Mouse (Mus musculus) ES-Bruce4 (cell line): ENCODE data around the gene Bcl7a. TPM values are rescaled to one million over a fixed set of nuclear protein-coding genes. Genes with fewer than 3 reads are reported as not detected.
A peak's percentile ranks its signal among the peaks of the same experiment; 100 is the strongest.

Experiments used
- H3K27ac ChIP-seq: 2 replicates; pipeline ENCODE4 v1.5.1; 2012; ENCODE audit warnings: low read length, inconsistent platforms; ENCODE audit not compliant: insufficient read depth
- H3K27me3 ChIP-seq: 2 replicates; pipeline ENCODE4 v1.6.1; 2012; ENCODE audit warnings: mild to moderate bottlenecking, low read length, inconsistent platforms; ENCODE audit not compliant: control insufficient read depth, poor library complexity, insufficient read depth, severe bottlenecking
- H3K36me3 ChIP-seq: 2 replicates; pipeline ENCODE4 v1.6.1; 2012; ENCODE audit warnings: inconsistent platforms, mild to moderate bottlenecking, low read length, moderate library complexity; ENCODE audit not compliant: control insufficient read depth, poor library complexity, insufficient read depth, severe bottlenecking
- H3K4me1 ChIP-seq: one replicate; pipeline ENCODE4 v1.8.1; 2011; ENCODE audit warnings: low read length; ENCODE audit not compliant: control insufficient read depth, insufficient read depth
- H3K4me3 ChIP-seq: 2 replicates; pipeline ENCODE4 v1.5.1; 2011; ENCODE audit warnings: low read depth, mild to moderate bottlenecking, low read length
- H3K9ac ChIP-seq: 2 replicates; pipeline ENCODE4 v1.6.1; 2012; ENCODE audit warnings: low read depth, mild to moderate bottlenecking, inconsistent platforms; ENCODE audit not compliant: poor library complexity, severe bottlenecking
- H3K9me3 ChIP-seq: replicated peaks from 2 replicates; pipeline ENCODE4 v1.6.1; 2012; ENCODE audit warnings: mild to moderate bottlenecking, low read length, inconsistent platforms; ENCODE audit not compliant: control insufficient read depth, poor library complexity, insufficient read depth, severe bottlenecking
- CTCF ChIP-seq: IDR thresholded peaks from one replicate; pipeline ENCODE4 v1.8.1; 2011; ENCODE audit warnings: low read depth, low read length
- EP300 ChIP-seq: IDR thresholded peaks from 2 replicates; pipeline ENCODE4 v1.6.1; 2011; ENCODE audit warnings: low read depth, low read length; ENCODE audit not compliant: insufficient read depth
- POLR2A ChIP-seq: IDR thresholded peaks from one replicate; pipeline ENCODE4 v1.8.1; 2011; ENCODE audit warnings: low read length; ENCODE audit not compliant: insufficient read depth
- polyA plus RNA-seq: library from polyadenylated mRNA; stranded (reverse); fragments of >200 nt; gene quantifications from 2 replicates; pipeline ENCODE4 v1.2.4, GENCODE M21; 2011; ENCODE audit warnings: low read depth; ENCODE audit not compliant: missing spikeins, insufficient read depth, insufficient read length

Gene Bcl7a
- polyA plus RNA-seq, 1 experiment, result 25.4 TPM

GRCm38 (mm10) chr5:123298526-123298925 is 45.1 kb upstream of the Bcl7a start:
- Histone ChIP-seq H3K27me3 (no peaks in the 10 kb centered on the region), H3K9me3 (no peaks in the 10 kb centered on the region), H3K27ac (no peak overlapping the region), H3K36me3 (no peaks in the 10 kb centered on the region), H3K9ac (no peak overlapping the region), H3K4me3 (no peak overlapping the region), H3K4me1 (no peaks in the 10 kb centered on the region)
- no peak for TF ChIP-seq EP300
- TF ChIP-seq CTCF, result peak; percentile 35

- H3K4me1 ChIP-seq, result no peaks in the 10 kb centered on the region
- H3K27me3 ChIP-seq, result no peaks in the 10 kb centered on the region
- H3K9ac ChIP-seq, result no peak overlapping the region
- no peak overlapping the region for H3K27ac ChIP-seq
- no peaks in the 10 kb centered on the region for H3K36me3 ChIP-seq
- TF ChIP-seq CTCF, result no peak
- TF ChIP-seq EP300, result no peak
- TF ChIP-seq POLR2A, result no peak
- H3K4me3 ChIP-seq, result no peak overlapping the region
- H3K9me3 ChIP-seq, result no peaks in the 10 kb centered on the region
Measured at GRCm38 (mm10) chr5:123300496-123301034, 43.1 kb upstream of the Bcl7a start.

DNA sequence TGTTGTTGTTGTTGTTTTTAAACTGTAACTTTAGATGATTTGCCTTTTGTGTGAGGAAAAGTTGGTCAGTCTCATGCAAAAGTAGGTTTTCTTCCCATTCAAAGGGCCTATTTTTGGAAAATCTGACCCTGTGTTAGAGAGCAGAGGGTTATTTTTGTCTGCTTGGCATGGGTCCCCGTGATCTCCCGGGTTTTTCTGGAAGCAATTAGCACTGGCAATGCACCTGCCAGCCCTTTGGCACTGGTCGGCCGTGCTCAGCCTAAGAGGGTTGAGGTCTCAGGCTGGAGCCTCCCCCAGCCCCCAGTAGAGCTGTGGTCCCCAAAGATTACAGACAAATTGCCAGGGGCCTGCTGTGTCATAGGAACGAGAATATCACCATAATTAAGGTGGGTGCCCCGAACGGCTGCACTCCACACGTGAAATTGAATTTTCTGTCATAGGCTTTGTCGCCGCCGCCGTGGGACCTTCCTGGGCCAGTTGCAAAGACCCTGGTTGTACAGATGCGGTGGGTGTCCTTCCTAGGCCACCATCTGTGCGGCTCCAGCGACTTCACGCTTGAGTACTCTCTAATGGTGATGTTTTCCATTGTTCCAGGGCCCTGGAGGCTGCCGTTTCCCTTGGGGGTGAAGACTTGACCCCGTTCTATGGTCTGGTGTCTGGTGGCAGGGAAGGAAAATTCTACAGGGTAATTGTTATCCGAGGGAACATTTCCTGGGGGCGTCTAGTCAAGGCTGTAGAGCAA is 41.7 kb upstream of the Bcl7a start:
- H3K4me1 ChIP-seq, result no peaks in the 10 kb centered on the region
- H3K4me3 ChIP-seq, result no peak overlapping the region

GRCm38 (mm10) chr5:123307630-123308282 is 35.9 kb upstream of the Bcl7a start:
- Histone ChIP-seq H3K4me3 (no peak overlapping the region), H3K27me3 (no peaks in the 10 kb centered on the region), H3K27ac (no peak overlapping the region), H3K4me1 (no peaks in the 10 kb centered on the region), H3K9me3 (no peaks in the 10 kb centered on the region), H3K36me3 (no peaks in the 10 kb centered on the region), H3K9ac (no peak overlapping the region)
- no peak for TF ChIP-seq EP300
- no peak for TF ChIP-seq CTCF
- no peak for TF ChIP-seq POLR2A

More for the DNA sequence above, 41.7 kb upstream of the Bcl7a start:
- Histone ChIP-seq H3K27me3 (no peaks in the 10 kb centered on the region), H3K27ac (no peak overlapping the region), H3K9ac (no peak overlapping the region), H3K36me3 (no peaks in the 10 kb centered on the region), H3K9me3 (no peaks in the 10 kb centered on the region)
- no peak for TF ChIP-seq EP300
- no peak for TF ChIP-seq CTCF
- TF ChIP-seq POLR2A, result no peak

GRCm38 (mm10) chr5:123309816-123310215 is 33.8 kb upstream of the Bcl7a start:
- Histone ChIP-seq H3K27me3 (no peaks in the 10 kb centered on the region), H3K36me3 (no peaks in the 10 kb centered on the region), H3K9ac (no peak overlapping the region), H3K4me1 (no peaks in the 10 kb centered on the region), H3K4me3 (no peak overlapping the region), H3K27ac (no peak overlapping the region), H3K9me3 (no peaks in the 10 kb centered on the region)
- TF ChIP-seq POLR2A (no peak), EP300 (no peak), CTCF (no peak)

DNA sequence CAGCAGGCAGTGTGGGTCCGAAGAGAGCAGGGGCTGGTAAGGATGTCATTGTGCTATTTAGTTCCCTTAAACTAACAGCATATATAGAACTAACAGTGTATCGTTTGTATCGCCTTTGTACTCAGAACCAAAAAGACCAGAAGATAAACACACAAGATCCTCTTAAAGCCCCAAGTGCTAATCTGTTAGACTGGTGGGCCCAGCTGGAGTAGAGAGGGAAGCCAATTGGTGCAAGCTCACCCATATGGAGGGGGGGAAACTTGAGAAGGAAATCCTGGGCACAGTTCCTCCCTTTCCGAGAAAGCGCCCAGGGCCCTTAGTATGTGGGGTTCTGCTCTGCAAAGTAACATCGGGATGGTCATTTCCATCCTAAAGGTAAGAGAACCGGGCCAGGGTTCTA is 33.4 kb upstream of the Bcl7a start:
- H3K36me3 ChIP-seq, result no peaks in the 10 kb centered on the region
- H3K4me1 ChIP-seq, result no peaks in the 10 kb centered on the region
- H3K27ac ChIP-seq, result no peak overlapping the region
- H3K27me3 ChIP-seq, result no peaks in the 10 kb centered on the region
- H3K4me3 ChIP-seq, result no peak overlapping the region
- H3K9me3 ChIP-seq, result no peaks in the 10 kb centered on the region
- H3K9ac ChIP-seq, result no peak overlapping the region
- no peak for TF ChIP-seq POLR2A
- no peak for TF ChIP-seq EP300
